Mouse (Mus musculus) regulatory T cell (primary cell): ENCODE data around the gene Otop2.

ENCODE experiments used
- in situ Hi-C: fragments of 300-600 bp; cut with MboI, MseI; formaldehyde crosslinking; loops from one replicate; pipeline ENCODE4 v1.15.1; 2025; ENCODE audit warnings: high pct_unique_total_duplicates

The Otop2 gene

GRCm38 (mm10) chr11:115377854-115378253, 70.9 kb downstream of the Otop2 start:
- in situ Hi-C loops, result loop anchor here (10.0 kb wide), 1 partner anchor 1457 kb away; no protein-coding TSS in a partner anchor

- in situ Hi-C loops, result no loop called here
These were observed 74.3 kb downstream of the Otop2 start for GRCm38 (mm10) chr11:115381276-115381675.
